ENCODE assay signal across 16 mouse cellular contexts in the genomic region with DNA sequence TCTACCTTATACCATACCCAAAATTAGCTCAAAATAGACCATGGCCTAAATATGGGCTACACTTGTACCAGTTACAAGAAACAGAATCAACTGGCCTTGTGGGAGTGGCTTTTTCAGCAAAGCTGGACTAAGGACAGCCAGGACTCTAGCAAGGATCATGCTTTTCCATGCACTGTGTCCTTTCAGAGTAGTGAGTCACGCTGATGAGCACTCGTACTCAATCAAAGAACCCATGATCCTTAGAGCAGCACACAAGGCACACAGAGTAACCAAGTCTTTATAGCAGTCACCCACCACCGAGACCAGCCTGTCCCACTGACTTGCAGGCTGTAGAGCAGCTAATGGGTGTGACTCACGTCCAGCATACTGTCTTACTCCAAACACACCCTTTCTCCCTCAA. TPM values are rescaled to one million over a fixed set of nuclear protein-coding genes. Genes with fewer than 3 reads are reported as not detected.
DNase-seq lines count a peak whose midpoint lies in the region; ATAC-seq and TF ChIP-seq lines count a peak whose summit lies in the region.
"Had no signal": no experiment of that assay in that cellular context is flagged by ENCODE, and none has a peak within 500 bp of the region (broad histone marks: within the 10 kb centered on the region; RNA-seq: fewer than 3 reads in every experiment).

No protein-coding gene starts in this region.

- peak; percentile 69 for DNase-seq in adrenal gland, adult 2 months
- no peak for DNase-seq in adrenal gland, postnatal 25 days
- DNase-seq in liver, adult 2 months (ENCODE audit: extremely low read depth, low read depth, low spot score): peak; percentile 27
- no peak for DNase-seq in liver, embryonic 11.5 days (ENCODE audit: low spot score)
- DNase-seq in adrenal gland, postnatal 14 days: peak; percentile 56
- no peak for DNase-seq in lung, postnatal 36 days
- DNase-seq in spleen, adult 18-20 months: no peak
- DNase-seq: cerebellum, adult 9-10 months; right cerebral cortex, postnatal 14 days had no signal

- ATAC-seq in liver, embryonic 11.5 days (replicated peaks; ENCODE audit: low FRiP score): no peak
- ATAC-seq: forebrain, embryonic 14.5 days; liver, embryonic 12.5 days; midbrain, embryonic 13.5 days had no signal

- H3K4me2 ChIP-seq in liver, embryonic 11.5 days: no peak overlapping the region
- H3K4me2 ChIP-seq: heart, embryonic 12.5 days; hindbrain, embryonic 12.5 days; liver, embryonic 12.5 days; midbrain, embryonic 13.5 days; neural tube, embryonic 12.5 days had no signal

- no peaks in the 10 kb centered on the region for H3K27me3 ChIP-seq in liver, adult 2 months (ENCODE audit: control insufficient read depth, insufficient read depth, low read length)
- no peaks in the 10 kb centered on the region for H3K27me3 ChIP-seq in liver, embryonic 11.5 days (replicated peaks; ENCODE audit: control insufficient read depth, insufficient read depth, low read length)
- H3K27me3 ChIP-seq: heart, embryonic 12.5 days; hindbrain, embryonic 12.5 days; liver, embryonic 12.5 days; midbrain, embryonic 13.5 days; neural tube, embryonic 12.5 days had no signal

- WGBS in liver, adult 2 months: 75% methylated on average over 4 of the region's 4 CpGs
- 75% methylated on average over 4 of the region's 4 CpGs for WGBS in liver, embryonic 11.5 days

- no peak for TF ChIP-seq CTCF in liver, adult 2 months (IDR thresholded peaks at IDR 0.05; ENCODE audit: low read depth, low read length)

- H3K9me3 ChIP-seq in liver, embryonic 11.5 days (ENCODE audit: control insufficient read depth, low read length): no peaks in the 10 kb centered on the region
- H3K9me3 ChIP-seq: heart, embryonic 12.5 days; liver, embryonic 12.5 days; midbrain, embryonic 13.5 days; neural tube, embryonic 12.5 days had no signal

- H3K36me3 ChIP-seq in liver, adult 2 months (ENCODE audit: control insufficient read depth, insufficient read depth, low read length): peaks cover 7% of the 10 kb centered on the region
- no peaks in the 10 kb centered on the region for H3K36me3 ChIP-seq in liver, embryonic 11.5 days (ENCODE audit: control insufficient read depth, insufficient read depth, low read length)
- H3K36me3 ChIP-seq: neural tube, embryonic 12.5 days had no signal

- no peak overlapping the region for H3K4me3 ChIP-seq in liver, adult 2 months (ENCODE audit: insufficient read depth, low read depth, low read length)
- H3K4me3 ChIP-seq in liver, embryonic 11.5 days (ENCODE audit: low read depth, low read length): no peak overlapping the region
- H3K4me3 ChIP-seq: heart, embryonic 12.5 days; hindbrain, embryonic 12.5 days; liver, embryonic 12.5 days; midbrain, embryonic 13.5 days; neural tube, embryonic 12.5 days had no signal

- H3K4me1 ChIP-seq in liver, adult 2 months (ENCODE audit: control insufficient read depth, insufficient read depth, low read length): peaks cover 2% of the 10 kb centered on the region; the same call in 1 of the 2 replicates
- H3K4me1 ChIP-seq in liver, embryonic 11.5 days (replicated peaks; ENCODE audit: control insufficient read depth, insufficient read depth, low read length): no peaks in the 10 kb centered on the region
- H3K4me1 ChIP-seq: hindbrain, embryonic 12.5 days; midbrain, embryonic 13.5 days; neural tube, embryonic 12.5 days had no signal

- TF ChIP-seq POLR2A in liver, adult 2 months (IDR thresholded peaks at IDR 0.05; ENCODE audit: extremely low read depth, insufficient read depth, low read length): no peak

- H3K27ac ChIP-seq in liver, adult 2 months (replicated peaks; ENCODE audit: insufficient read depth, low read depth, low read length): no peak overlapping the region
- H3K27ac ChIP-seq in liver, embryonic 11.5 days (ENCODE audit: low read depth, low read length): no peak overlapping the region
- H3K27ac ChIP-seq: hindbrain, embryonic 12.5 days; kidney, postnatal 0 days; liver, embryonic 12.5 days; midbrain, embryonic 13.5 days; neural tube, embryonic 12.5 days had no signal

- H3K9ac ChIP-seq in liver, adult 2 months (ENCODE audit: low read depth, low read length): no peak overlapping the region
- no peak overlapping the region for H3K9ac ChIP-seq in liver, embryonic 11.5 days (ENCODE audit: low read depth, low read length)
- H3K9ac ChIP-seq: heart, embryonic 12.5 days; hindbrain, embryonic 12.5 days; liver, embryonic 12.5 days; midbrain, embryonic 13.5 days; neural tube, embryonic 12.5 days had no signal

- H3K79me2 ChIP-seq in liver, adult 2 months (ENCODE audit: control insufficient read depth, insufficient read depth, low read length): peaks cover 4% of the 10 kb centered on the region

RNA-seq across cellular contexts. Expression of a gene that starts 39.6 kb away (rescaled TPM):
- total RNA-seq in adrenal gland, adult 2 months (2021): 100 to 1,000 TPM in 1 of 2 experiments, 10 to 100 TPM in 1; 63.4 to 125 TPM
- 124 and 125 TPM in 2 replicates for polyA plus RNA-seq in adrenal gland, adult 2 months (2012; rRNA removed)
- 99.4 and 105 TPM in 2 replicates for total RNA-seq in adrenal gland, postnatal 25 days (2021)
- total RNA-seq in liver, adult 2 months (2014; rRNA removed): 63.3 and 75.6 TPM in 2 replicates
- polyA plus RNA-seq in liver, adult 2 months (2012; rRNA removed): 65.5 and 72.8 TPM in 2 replicates
- 95.5 and 95.6 TPM in 2 replicates for polyA plus RNA-seq in liver, embryonic 11.5 days (2014; fragmentation: Nextera tagmentation; extraction: Ambion mirVana)
- total RNA-seq in adrenal gland, postnatal 14 days (2021): 91.0 and 96.9 TPM in 2 replicates

RNA-seq across cellular contexts. Expression of a gene that starts 39.9 kb away (rescaled TPM):
- 10 to 100 TPM in 1 of 2 experiments, 1 to 10 TPM in 1; 8.8 to 17.8 TPM for total RNA-seq in adrenal gland, adult 2 months (2021)
- 19.7 and 22.5 TPM in 2 replicates for polyA plus RNA-seq in adrenal gland, adult 2 months (2012; rRNA removed)
- 14.7 and 17.7 TPM in 2 replicates for total RNA-seq in adrenal gland, postnatal 25 days (2021)
- 1.1 and 2.6 TPM in 2 replicates for total RNA-seq in liver, adult 2 months (2014; rRNA removed)
- polyA plus RNA-seq in liver, adult 2 months (2012; rRNA removed): 4.4 and 4.6 TPM in 2 replicates
- 20.0 and 20.9 TPM in 2 replicates for polyA plus RNA-seq in liver, embryonic 11.5 days (2014; fragmentation: Nextera tagmentation; extraction: Ambion mirVana)
- 18.6 and 20.8 TPM in 2 replicates for total RNA-seq in adrenal gland, postnatal 14 days (2021)

RNA-seq across cellular contexts. Expression of a gene that starts 54.4 kb away (rescaled TPM):
- total RNA-seq in adrenal gland, adult 2 months (2021): 10 to 100 TPM; 13.8 to 15.9 TPM
- 5.9 and 6.6 TPM in 2 replicates for polyA plus RNA-seq in adrenal gland, adult 2 months (2012; rRNA removed)
- 16.3 and 18.1 TPM in 2 replicates for total RNA-seq in adrenal gland, postnatal 25 days (2021)
- 2.9 and 4.2 TPM in 2 replicates for total RNA-seq in liver, adult 2 months (2014; rRNA removed)
- 4.5 and 5.4 TPM in 2 replicates for polyA plus RNA-seq in liver, adult 2 months (2012; rRNA removed)
- 10.8 TPM in 2 replicates for polyA plus RNA-seq in liver, embryonic 11.5 days (2014; fragmentation: Nextera tagmentation; extraction: Ambion mirVana)
- 17.5 and 22.0 TPM in 2 replicates for total RNA-seq in adrenal gland, postnatal 14 days (2021)

Comparison
In these comparisons a context has a peak if more than half of its experiments do, and no peak if none do; other contexts are left out.
1. DNase-seq: peak in adrenal gland, adult 2 months (single experiment), liver, adult 2 months (single experiment) and adrenal gland, postnatal 14 days (single experiment); none in adrenal gland, postnatal 25 days (single experiment), liver, embryonic 11.5 days (single experiment), lung, postnatal 36 days (single experiment) and spleen, adult 18-20 months (0 of 2).